In genomic region chr2:157135529-157136120, GRCm38 (mm10) we compare ENCODE assay signal across 8 mouse cellular contexts. TPM values are rescaled to one million over a fixed set of nuclear protein-coding genes. Genes with fewer than 3 reads are reported as not detected.
DNase-seq lines count a peak whose midpoint lies in the region; ATAC-seq and TF ChIP-seq lines count a peak whose summit lies in the region.

No protein-coding gene starts in this region.

- H3K9ac ChIP-seq in liver, embryonic 11.5 days (ENCODE audit: low read depth, low read length): peak overlapping the region; percentile 71

- H3K4me1 ChIP-seq in E14TG2a.4 (replicated peaks; ENCODE audit: low read depth, low read length): peaks cover 19% of the 10 kb centered on the region
- H3K4me1 ChIP-seq in liver, embryonic 11.5 days (replicated peaks; ENCODE audit: control insufficient read depth, insufficient read depth, low read length): peaks cover 11% of the 10 kb centered on the region

- no peaks in the 10 kb centered on the region for H3K36me3 ChIP-seq in E14TG2a.4 (ENCODE audit: insufficient read depth, low read length)
- no peaks in the 10 kb centered on the region for H3K36me3 ChIP-seq in liver, embryonic 11.5 days (ENCODE audit: control insufficient read depth, insufficient read depth, low read length)

- peak overlapping the region; percentile 90 for H3K4me3 ChIP-seq in E14TG2a.4 (replicated peaks; ENCODE audit: low read length)
- H3K4me3 ChIP-seq in liver, embryonic 11.5 days (ENCODE audit: low read depth, low read length): peak overlapping the region; percentile 72

- TF ChIP-seq CTCF in E14TG2a.4 (conservative IDR thresholded peaks at IDR 0.05; ENCODE audit: low read length): no peak

- peak overlapping the region; percentile 52 for H3K27ac ChIP-seq in liver, embryonic 11.5 days (ENCODE audit: low read depth, low read length)

- peaks cover 6% of the 10 kb centered on the region; the same call in 1 of the 2 replicates for H3K27me3 ChIP-seq in E14TG2a.4 (ENCODE audit: insufficient read depth, low read length)
- no peaks in the 10 kb centered on the region for H3K27me3 ChIP-seq in liver, embryonic 11.5 days (replicated peaks; ENCODE audit: control insufficient read depth, insufficient read depth, low read length)

- H3K4me2 ChIP-seq in liver, embryonic 11.5 days: peak overlapping the region; percentile 85

- peak; percentile 9 for DNase-seq in cerebellum, adult 8-10 months
- DNase-seq in cerebellum, adult 9-11 months: no peak
- DNase-seq in liver, embryonic 11.5 days (ENCODE audit: low spot score): no peak
- DNase-seq in spleen, adult 18-20 months: no peak
- DNase-seq in spleen, adult 12 weeks (ENCODE audit: low spot score): no peak
- no peak for DNase-seq in adrenal gland, adult 2 months

- ATAC-seq in granulocyte monocyte progenitor cell, adult 5-6 weeks (replicated peaks; ENCODE audit: poor library complexity, severe bottlenecking): 0 out of 2 replicates have a peak, but pooled peaks have one; percentile 4
- no peak for ATAC-seq in liver, embryonic 11.5 days (replicated peaks; ENCODE audit: low FRiP score)

- no peaks in the 10 kb centered on the region for H3K9me3 ChIP-seq in E14TG2a.4 (ENCODE audit: low read length)
- no peaks in the 10 kb centered on the region for H3K9me3 ChIP-seq in liver, embryonic 11.5 days (ENCODE audit: control insufficient read depth, low read length)

- 82% methylated on average over 10 of the region's 10 CpGs for WGBS in liver, embryonic 11.5 days

RNA-seq across cellular contexts. Expression of gene Samhd1, which starts 0.6 kb away (rescaled TPM):
- total RNA-seq in granulocyte monocyte progenitor cell, adult 5-6 weeks (2014; fragmentation: Nextera tagmentation): 65.3 and 71.3 TPM in 2 replicates
- total RNA-seq in granulocyte monocyte progenitor cell, adult 5-6 weeks (2017): 77.6 and 88.2 TPM in 2 replicates
- 33.1 and 33.2 TPM in 2 replicates for polyA plus RNA-seq in liver, embryonic 11.5 days (2014; fragmentation: Nextera tagmentation; extraction: Ambion mirVana)
- total RNA-seq in adrenal gland, adult 2 months (2021): 10 to 100 TPM; 23.0 to 26.8 TPM
- 11.7 and 13.4 TPM in 2 replicates for polyA plus RNA-seq in adrenal gland, adult 2 months (2012; rRNA removed)

RNA-seq across cellular contexts. Expression of gene Tldc2, which starts 48.8 kb away (rescaled TPM):
- not detected in 2 replicates for total RNA-seq in granulocyte monocyte progenitor cell, adult 5-6 weeks (2014; fragmentation: Nextera tagmentation)
- not detected in 2 replicates for total RNA-seq in granulocyte monocyte progenitor cell, adult 5-6 weeks (2017)
- not detected in 2 replicates for polyA plus RNA-seq in liver, embryonic 11.5 days (2014; fragmentation: Nextera tagmentation; extraction: Ambion mirVana)
- not detected for total RNA-seq in adrenal gland, adult 2 months (2021)
- polyA plus RNA-seq in adrenal gland, adult 2 months (2012; rRNA removed): 0.19 TPM in 1 of 2 replicates, not detected in the other

RNA-seq across cellular contexts. Expression of gene Soga1, which starts 56.6 kb away (rescaled TPM):
- total RNA-seq in granulocyte monocyte progenitor cell, adult 5-6 weeks (2014; fragmentation: Nextera tagmentation): 4.4 and 5.7 TPM in 2 replicates
- total RNA-seq in granulocyte monocyte progenitor cell, adult 5-6 weeks (2017): 2.5 TPM in 2 replicates
- polyA plus RNA-seq in liver, embryonic 11.5 days (2014; fragmentation: Nextera tagmentation; extraction: Ambion mirVana): 4.0 and 5.3 TPM in 2 replicates
- total RNA-seq in adrenal gland, adult 2 months (2021): 10 to 100 TPM; 30.9 to 36.6 TPM
- polyA plus RNA-seq in adrenal gland, adult 2 months (2012; rRNA removed): 31.1 and 33.1 TPM in 2 replicates

Comparison
In these comparisons a context has a peak if more than half of its experiments do, and no peak if none do; other contexts are left out.
1. RNA of gene Soga1, which starts 56.6 kb away (total RNA-seq): 30.9 to 36.6 TPM in adrenal gland, adult 2 months; 2.5 to 5.7 TPM in granulocyte monocyte progenitor cell, adult 5-6 weeks; every median in the first group is over 4 times any median in the second.